Mouse (Mus musculus): Measurements from ENCODE around the gene Trub2.

- TF ChIP-seq POLR2A (IDR thresholded peaks at IDR 0.05; ENCODE audit: control insufficient read depth in 1 of 2, insufficient read depth in 1 of 2, low read depth in 1 of 2, low read length in 2 of 2, poor library complexity in 1 of 2) (no peak), CHD1 (IDR thresholded peaks at IDR 0.05; ENCODE audit: low read depth, low read length) (no peak), GABPA (IDR thresholded peaks at IDR 0.05; ENCODE audit: low read depth, low read length) (no peak), CTCF (IDR thresholded peaks at IDR 0.05 in 2 of 3, conservative IDR thresholded peaks at IDR 0.05 in 1 of 3; ENCODE audit: control insufficient read depth in 1 of 3, insufficient read depth in 1 of 3, low read depth in 2 of 3, low read length in 3 of 3, poor library complexity in 1 of 3, severe bottlenecking in 1 of 3) (no peak)
These were observed 49.5 kb downstream of the Trub2 start for GRCm38 (mm10) chr2:29738799-29739198.

Measured in MEL (cell line).